13 mouse cellular contexts compared by ENCODE assay signal in the genomic region with DNA sequence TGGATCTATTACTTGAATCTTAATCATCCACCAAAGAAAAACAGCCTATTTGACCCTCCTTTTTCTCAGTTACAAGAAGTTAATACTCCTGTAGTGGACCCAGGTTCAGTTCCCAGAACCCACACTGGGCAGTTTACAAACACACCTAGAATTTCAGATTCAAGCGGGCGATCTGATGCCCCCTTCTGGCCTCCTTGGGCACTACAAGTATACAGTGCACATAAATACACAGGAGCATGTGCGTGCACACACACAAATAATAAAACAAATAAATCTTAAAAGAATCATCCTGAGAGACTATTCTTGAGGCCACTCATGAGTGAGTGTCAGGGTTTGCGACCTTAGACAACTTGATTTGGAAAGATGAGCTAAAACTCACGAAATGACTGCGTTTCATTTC.
DNase-seq lines count a peak whose midpoint lies in the region; ATAC-seq and TF ChIP-seq lines count a peak whose summit lies in the region.
"Had no signal": no experiment of that assay in that cellular context is flagged by ENCODE, and none has a peak within 500 bp of the region (broad histone marks: within the 10 kb centered on the region; RNA-seq: fewer than 3 reads in every experiment).

No protein-coding gene starts in this region.

- no peak overlapping the region for H3K4me2 ChIP-seq in forebrain, postnatal 0 days (ENCODE audit: low read depth)
- H3K4me2 ChIP-seq in forebrain, embryonic 14.5 days (ENCODE audit: low read length) = no peak overlapping the region
- H3K4me2 ChIP-seq in hindbrain, postnatal 0 days (ENCODE audit: low read depth, low read length) = no peak overlapping the region
- H3K4me2 ChIP-seq: kidney, embryonic 15.5 days; liver, embryonic 11.5 days had no signal

- no peak for TF ChIP-seq POLR2A in lung, adult 2 months (IDR thresholded peaks at IDR 0.05; ENCODE audit: borderline replicate concordance, extremely low read depth, low read depth, low read length)
- no peak for TF ChIP-seq POLR2A in MEL (IDR thresholded peaks at IDR 0.05; ENCODE audit: control insufficient read depth in 1 of 2, insufficient read depth in 1 of 2, low read depth in 1 of 2, low read length in 2 of 2, poor library complexity in 1 of 2)

- no peak overlapping the region for H3K27ac ChIP-seq in forebrain, postnatal 0 days (ENCODE audit: low read depth, low read length)
- no peak overlapping the region for H3K27ac ChIP-seq in forebrain, embryonic 14.5 days (ENCODE audit: low read depth, low read length)
- H3K27ac ChIP-seq in MEL (ENCODE audit: control insufficient read depth, low read depth, low read length) = no peak overlapping the region
- no peak overlapping the region for H3K27ac ChIP-seq in hindbrain, postnatal 0 days
- H3K27ac ChIP-seq: kidney, embryonic 15.5 days had no signal

- H3K36me3 ChIP-seq in forebrain, postnatal 0 days (ENCODE audit: insufficient read depth) = no peaks in the 10 kb centered on the region
- no peaks in the 10 kb centered on the region for H3K36me3 ChIP-seq in forebrain, embryonic 14.5 days (ENCODE audit: control insufficient read depth, insufficient read depth, low read length)
- no peaks in the 10 kb centered on the region for H3K36me3 ChIP-seq in MEL (ENCODE audit: control insufficient read depth in 1 of 2, insufficient read depth in 2 of 2, low read length in 2 of 2)
- no peaks in the 10 kb centered on the region for H3K36me3 ChIP-seq in hindbrain, postnatal 0 days (ENCODE audit: insufficient read depth, low read length)
- H3K36me3 ChIP-seq: kidney, embryonic 15.5 days had no signal

- intact Hi-C loops in heart, postnatal 36 days (cut with DNase I) = no loop called here

- H3K9ac ChIP-seq in forebrain, postnatal 0 days = no peak overlapping the region
- H3K9ac ChIP-seq in forebrain, embryonic 14.5 days (ENCODE audit: low read length) = no peak overlapping the region
- no peak overlapping the region for H3K9ac ChIP-seq in MEL (ENCODE audit: control insufficient read depth, low read depth, low read length, poor library complexity, severe bottlenecking)
- H3K9ac ChIP-seq in hindbrain, postnatal 0 days (replicated peaks; ENCODE audit: low read length) = no peak overlapping the region
- H3K9ac ChIP-seq: kidney, embryonic 15.5 days had no signal

- no peak for TF ChIP-seq EP300 in MEL (IDR thresholded peaks at IDR 0.05; ENCODE audit: low read depth in 1 of 2, low read length in 2 of 2)

- no peak for DNase-seq in forebrain, postnatal 0 days
- DNase-seq in forebrain, embryonic 14.5 days (ENCODE audit: low spot score) = no peak
- no peak for DNase-seq in lung, adult 2 months
- no peak for DNase-seq in lung, postnatal 36 days
- DNase-seq in MEL (ENCODE audit: low read depth, low spot score) = no peak
- no peak for DNase-seq in hindbrain, postnatal 0 days (ENCODE audit: low spot score)
- no peak for DNase-seq in gastrocnemius, postnatal 25 days
- DNase-seq in heart, postnatal 36 days = no peak
- DNase-seq: cerebellum, adult 9-10 months; heart, postnatal 14 days; thymus, adult 2 months had no signal

- ATAC-seq in forebrain, postnatal 0 days = no peak
- ATAC-seq in forebrain, embryonic 14.5 days = no peak
- ATAC-seq in hindbrain, postnatal 0 days = no peak

- TF ChIP-seq CTCF in forebrain, postnatal 0 days (IDR thresholded peaks at IDR 0.05; ENCODE audit: low read depth) = peak; percentile 33
- peak; percentile 9; the same call in 1 of the 2 replicates for TF ChIP-seq CTCF in lung, adult 2 months (IDR thresholded peaks at IDR 0.05; ENCODE audit: insufficient read depth, low read length)
- peak in 2 of 3 experiments; percentile 27 to 34; a peak in 4 of 6 replicates for TF ChIP-seq CTCF in MEL (IDR thresholded peaks at IDR 0.05 in 2 of 3, conservative IDR thresholded peaks at IDR 0.05 in 1 of 3; ENCODE audit: control insufficient read depth in 1 of 3, insufficient read depth in 1 of 3, low read depth in 2 of 3, low read length in 3 of 3, poor library complexity in 1 of 3, severe bottlenecking in 1 of 3)
- peak; percentile 44 for TF ChIP-seq CTCF in hindbrain, postnatal 0 days (IDR thresholded peaks at IDR 0.05; ENCODE audit: low read depth)

- TF ChIP-seq RAD21 in MEL (IDR thresholded peaks at IDR 0.05; ENCODE audit: low read depth, low read length) = no peak

- H3K4me1 ChIP-seq in forebrain, postnatal 0 days (ENCODE audit: insufficient read depth) = no peaks in the 10 kb centered on the region
- H3K4me1 ChIP-seq in forebrain, embryonic 14.5 days (ENCODE audit: control insufficient read depth, insufficient read depth, low read length) = no peaks in the 10 kb centered on the region
- H3K4me1 ChIP-seq in lung, adult 2 months (ENCODE audit: control insufficient read depth, insufficient read depth, low read length) = no peaks in the 10 kb centered on the region
- no peaks in the 10 kb centered on the region for H3K4me1 ChIP-seq in MEL (ENCODE audit: control insufficient read depth in 1 of 2, insufficient read depth in 2 of 2, low read length in 2 of 2)
- H3K4me1 ChIP-seq in hindbrain, postnatal 0 days (ENCODE audit: insufficient read depth, low read length) = no peaks in the 10 kb centered on the region
- H3K4me1 ChIP-seq: kidney, embryonic 15.5 days had no signal

- 91% methylated on average over 6 of the region's 6 CpGs for WGBS in forebrain, postnatal 0 days
- 90% methylated on average over 6 of the region's 6 CpGs for WGBS in forebrain, embryonic 14.5 days
- WGBS in lung, adult 2 months = 86% methylated on average over 6 of the region's 6 CpGs
- WGBS in hindbrain, postnatal 0 days = 84% methylated on average over 6 of the region's 6 CpGs

- no peaks in the 10 kb centered on the region for H3K9me3 ChIP-seq in forebrain, postnatal 0 days (ENCODE audit: low read length)
- H3K9me3 ChIP-seq in forebrain, embryonic 14.5 days (replicated peaks; ENCODE audit: control insufficient read depth, low read length) = no peaks in the 10 kb centered on the region
- H3K9me3 ChIP-seq in MEL (replicated peaks; ENCODE audit: insufficient read depth, low read length) = no peaks in the 10 kb centered on the region
- no peaks in the 10 kb centered on the region for H3K9me3 ChIP-seq in hindbrain, postnatal 0 days (ENCODE audit: low read length)
- H3K9me3 ChIP-seq: kidney, embryonic 15.5 days had no signal

- no peak overlapping the region for H3K4me3 ChIP-seq in forebrain, postnatal 0 days (ENCODE audit: low read depth, low read length)
- H3K4me3 ChIP-seq in forebrain, embryonic 14.5 days (ENCODE audit: low read depth, low read length) = no peak overlapping the region
- no peak overlapping the region for H3K4me3 ChIP-seq in lung, adult 2 months (replicated peaks; ENCODE audit: extremely low read depth, low read depth, low read length)
- no peak overlapping the region for H3K4me3 ChIP-seq in MEL (ENCODE audit: control insufficient read depth in 1 of 2, insufficient read depth in 1 of 2, low read depth in 2 of 2, low read length in 2 of 2)
- no peak overlapping the region for H3K4me3 ChIP-seq in hindbrain, postnatal 0 days (ENCODE audit: low read length)
- H3K4me3 ChIP-seq: kidney, embryonic 15.5 days had no signal

- H3K79me2 ChIP-seq in MEL (ENCODE audit: control insufficient read depth, insufficient read depth, low read length, poor library complexity) = no peaks in the 10 kb centered on the region

- H3K27me3 ChIP-seq in forebrain, postnatal 0 days (ENCODE audit: insufficient read depth, low read length) = no peaks in the 10 kb centered on the region
- no peaks in the 10 kb centered on the region for H3K27me3 ChIP-seq in forebrain, embryonic 14.5 days (replicated peaks; ENCODE audit: control insufficient read depth, insufficient read depth, low read length)
- H3K27me3 ChIP-seq in MEL (ENCODE audit: control insufficient read depth in 1 of 2, insufficient read depth in 2 of 2, low read length in 2 of 2) = no peaks in the 10 kb centered on the region
- H3K27me3 ChIP-seq in hindbrain, postnatal 0 days (ENCODE audit: insufficient read depth, low read length) = no peaks in the 10 kb centered on the region
- H3K27me3 ChIP-seq: kidney, embryonic 15.5 days had no signal

TF ChIP-seq in MEL, 35 proteins besides CTCF, POLR2A, EP300 and RAD21:
- TF ChIP-seq SMC3 (IDR thresholded peaks at IDR 0.05; ENCODE audit: low read depth, low read length) (no peak; the same call in 1 of the 2 replicates), MEF2A (IDR thresholded peaks at IDR 0.05; ENCODE audit: extremely low read depth, insufficient replicate concordance, low read depth, low read length, poor library complexity, severe bottlenecking) (no peak), KAT2A (conservative IDR thresholded peaks at IDR 0.05; ENCODE audit: low read depth, low read length) (no peak), USF1 (IDR thresholded peaks at IDR 0.05; ENCODE audit: low read depth, low read length) (no peak), MXI1 (IDR thresholded peaks at IDR 0.05; ENCODE audit: low read depth, low read length) (no peak), CHD2 (IDR thresholded peaks at IDR 0.05; ENCODE audit: low read length) (no peak), ZNF384 (IDR thresholded peaks at IDR 0.05; ENCODE audit: low read depth, low read length) (no peak), JUND (IDR thresholded peaks at IDR 0.05; ENCODE audit: low read depth, low read length) (no peak), POLR2AphosphoS5 (IDR thresholded peaks at IDR 0.05; ENCODE audit: borderline replicate concordance, low read depth, low read length) (no peak), MAZ (IDR thresholded peaks at IDR 0.05; ENCODE audit: low read depth, low read length) (no peak), NELFE (IDR thresholded peaks at IDR 0.05; ENCODE audit: low read depth, low read length) (no peak), USF2 (IDR thresholded peaks at IDR 0.05; ENCODE audit: borderline replicate concordance in 1 of 2, insufficient read depth in 1 of 2, low read depth in 1 of 2, low read length in 2 of 2) (no peak), GABPA (IDR thresholded peaks at IDR 0.05; ENCODE audit: low read depth, low read length) (no peak)
